In the genomic region with DNA sequence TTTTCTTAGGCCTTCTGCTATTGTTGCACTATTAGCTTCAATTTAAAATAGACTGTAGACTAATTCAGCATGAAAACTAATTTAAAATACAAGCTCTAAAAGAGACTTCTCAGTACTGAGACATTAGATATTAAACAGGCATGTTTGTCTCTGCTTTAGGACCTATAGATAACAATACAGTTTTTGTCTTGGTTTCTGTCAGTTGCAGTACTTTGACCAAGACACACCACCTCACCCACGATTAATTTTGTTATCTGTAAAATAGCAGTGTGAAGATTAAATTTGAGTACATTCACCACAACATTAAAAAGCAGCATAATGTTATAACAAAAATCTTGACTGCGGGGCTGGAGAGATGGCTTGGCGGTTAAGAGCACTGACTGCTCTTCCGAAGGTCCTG, we compare ENCODE assay signal across 23 mouse cellular contexts.
"Had no signal": no experiment of that assay in that cellular context is flagged by ENCODE, and none has a peak within 500 bp of the region (broad histone marks: within the 10 kb centered on the region; RNA-seq: fewer than 3 reads in every experiment).

No protein-coding gene starts in this region.

- H3K27ac ChIP-seq: heart, adult 2 months; heart, embryonic 13.5 days; heart, embryonic 15.5 days; hindbrain, embryonic 13.5 days; hindbrain, embryonic 15.5 days; hindbrain, postnatal 0 days; limb, embryonic 13.5 days; limb, embryonic 15.5 days had no signal

- H3K4me2 ChIP-seq: heart, embryonic 11.5 days; heart, embryonic 13.5 days; heart, embryonic 15.5 days; hindbrain, embryonic 13.5 days; hindbrain, embryonic 15.5 days; limb, embryonic 13.5 days; limb, embryonic 15.5 days; liver, embryonic 11.5 days had no signal

- H3K4me3 ChIP-seq: heart, adult 2 months; heart, embryonic 13.5 days; heart, embryonic 15.5 days; hindbrain, embryonic 13.5 days; hindbrain, embryonic 15.5 days; limb, embryonic 13.5 days; limb, embryonic 15.5 days had no signal

- H3K4me1 ChIP-seq: heart, embryonic 13.5 days; heart, embryonic 15.5 days; hindbrain, embryonic 13.5 days; hindbrain, embryonic 15.5 days; limb, embryonic 13.5 days; limb, embryonic 15.5 days had no signal

- H3K27me3 ChIP-seq: heart, embryonic 13.5 days; heart, embryonic 15.5 days; hindbrain, embryonic 13.5 days; hindbrain, embryonic 15.5 days; limb, embryonic 13.5 days; limb, embryonic 15.5 days had no signal

- DNase-seq: gastrocnemius, postnatal 14 days; gastrocnemius, postnatal 36 days; heart, adult 11 months; heart, adult 2 months; heart, postnatal 14 days; heart, postnatal 36 days; kidney, adult 18-20 months; kidney, adult 8-10 months; kidney, postnatal 10 days; kidney, postnatal 36 days; layer of hippocampus, adult 9-11 months; layer of hippocampus, postnatal 36 days; left cerebral cortex, postnatal 4 days had no signal

- H3K9me3 ChIP-seq: heart, embryonic 13.5 days; heart, embryonic 15.5 days; hindbrain, embryonic 13.5 days; hindbrain, embryonic 15.5 days; limb, embryonic 13.5 days; limb, embryonic 15.5 days had no signal

- ATAC-seq: hindbrain, postnatal 0 days; intestine, embryonic 16.5 days had no signal

- H3K9ac ChIP-seq: heart, embryonic 13.5 days; heart, embryonic 15.5 days; hindbrain, embryonic 13.5 days; hindbrain, embryonic 15.5 days; limb, embryonic 13.5 days; limb, embryonic 15.5 days had no signal
